Mouse (Mus musculus): Measurements from ENCODE around the gene Rasd2.

DNA sequence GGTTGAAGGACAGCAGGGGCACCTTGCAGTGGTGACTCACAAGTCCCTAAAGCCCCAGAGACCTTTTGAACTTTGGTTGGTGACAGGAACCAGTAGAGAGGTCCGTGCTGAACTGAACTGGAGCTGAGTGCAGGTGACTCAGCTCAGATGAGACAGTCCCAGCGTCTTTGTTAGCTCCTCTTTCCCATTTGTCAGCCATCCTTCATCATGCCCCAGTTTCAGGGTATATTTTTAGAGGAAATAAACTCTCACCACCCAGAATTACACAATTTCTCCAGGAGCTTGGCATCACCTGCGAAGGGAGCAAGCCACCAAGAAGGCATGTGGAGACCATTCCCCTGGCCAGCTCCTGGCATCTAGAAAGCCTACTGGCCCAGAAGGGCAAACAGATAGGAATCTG, 16.6 kb upstream of the Rasd2 start:
- TF ChIP-seq POLR2A (IDR thresholded peaks at IDR 0.05; ENCODE audit: extremely low read depth, insufficient read depth, low read length), result no peak
- TF ChIP-seq CTCF (IDR thresholded peaks at IDR 0.05; ENCODE audit: extremely low read depth, insufficient read depth, low read length), result no peak
